Mouse (Mus musculus): ENCODE measurements around the gene Trir. TPM values are rescaled to one million over a fixed set of nuclear protein-coding genes. Genes with fewer than 3 reads are reported as not detected.

The Trir gene
- polyA plus RNA-seq, 1 experiment = 539 TPM

DNA sequence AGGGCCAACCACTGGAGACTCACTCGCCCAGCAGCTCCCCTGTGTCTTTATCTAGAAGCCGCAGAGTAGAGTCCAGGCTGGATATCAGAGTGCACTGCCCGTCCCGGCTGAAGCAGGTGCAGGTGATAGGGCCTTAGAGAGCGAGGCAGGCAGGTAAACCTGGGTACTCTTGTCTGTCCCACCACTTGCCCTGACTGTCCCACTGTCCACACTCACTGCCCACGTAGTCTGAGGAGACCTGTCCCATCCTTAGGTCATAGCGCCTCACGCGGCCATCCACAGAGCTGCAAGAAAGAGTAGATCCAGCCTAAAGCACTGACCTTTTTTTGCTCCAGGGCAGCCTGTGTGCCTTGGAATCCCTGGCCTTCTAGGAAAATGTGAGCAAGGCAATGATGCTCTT lies 49.4 kb downstream of the Trir start:
- TF ChIP-seq FLI1 (IDR thresholded peaks at IDR 0.05; ENCODE audit: low read length) (no peak), GATA1 (IDR thresholded peaks at IDR 0.05; ENCODE audit: borderline replicate concordance, low read length) (no peak)
- H3K27me3 ChIP-seq (replicated peaks) = no peaks in the 10 kb centered on the region
- H3K4me1 ChIP-seq = peaks cover 56% of the 10 kb centered on the region
- H3K4me3 ChIP-seq (replicated peaks) = no peak overlapping the region
- H3K9me3 ChIP-seq = no peaks in the 10 kb centered on the region
- peaks cover 62% of the 10 kb centered on the region for H3K36me3 ChIP-seq (replicated peaks; ENCODE audit: low read length)

DNA sequence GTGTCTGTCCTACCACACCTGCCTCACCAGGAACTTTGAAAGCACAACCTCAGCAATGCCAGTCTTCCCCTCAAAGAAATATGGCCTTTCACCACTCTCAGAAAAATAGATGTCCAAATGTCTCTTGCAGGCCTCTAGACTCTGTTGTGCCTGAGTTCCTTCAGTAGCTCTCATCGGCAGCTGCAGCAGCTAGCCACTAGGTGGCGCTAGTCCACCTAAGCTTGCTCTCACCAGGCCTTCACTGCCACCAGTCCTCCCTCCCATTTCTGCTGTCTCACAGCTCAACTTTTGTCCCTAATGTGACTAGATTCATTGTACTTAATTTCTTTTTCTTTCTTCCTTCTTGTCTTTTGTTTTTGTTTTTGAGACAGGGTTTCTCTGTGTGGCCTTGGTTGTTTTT lies 50.4 kb downstream of the Trir start:
- peaks cover 62% of the 10 kb centered on the region for H3K36me3 ChIP-seq (replicated peaks; ENCODE audit: low read length)
- no peaks in the 10 kb centered on the region for H3K9me3 ChIP-seq
- peaks cover 63% of the 10 kb centered on the region for H3K4me1 ChIP-seq
- H3K4me3 ChIP-seq (replicated peaks) = no peak overlapping the region
- TF ChIP-seq FLI1 (IDR thresholded peaks at IDR 0.05; ENCODE audit: low read length) = no peak
- TF ChIP-seq GATA1 (IDR thresholded peaks at IDR 0.05; ENCODE audit: borderline replicate concordance, low read length) = no peak
- H3K27me3 ChIP-seq (replicated peaks) = no peaks in the 10 kb centered on the region

Other genes with a start within 250 kb of the Trir start
- gene Nfix, start 226.5 kb upstream of the Trir start, polyA plus RNA-seq (2012; ENCODE audit: insufficient read depth, low replicate concordance) = 18.4 and 27.4 TPM in 2 replicates
- 3.1 TPM in 1 of 2 replicates, not detected in the other for gene Dand5, start 204.0 kb upstream of the Trir start, polyA plus RNA-seq (2012; ENCODE audit: insufficient read depth, low replicate concordance)
- gene Gadd45gip1, start 195.3 kb upstream of the Trir start, polyA plus RNA-seq (2012; ENCODE audit: insufficient read depth, low replicate concordance) = 37.4 and 49.3 TPM in 2 replicates
- 338 and 623 TPM in 2 replicates for gene Rad23a, start 186.2 kb upstream of the Trir start, polyA plus RNA-seq (2012; ENCODE audit: insufficient read depth, low replicate concordance)
- gene Calr, start 179.9 kb upstream of the Trir start, polyA plus RNA-seq (2012; ENCODE audit: insufficient read depth, low replicate concordance) = 235 and 510 TPM in 2 replicates
- gene Farsa, start 169.8 kb upstream of the Trir start, polyA plus RNA-seq (2012; ENCODE audit: insufficient read depth, low replicate concordance) = 30.7 and 64.8 TPM in 2 replicates
- gene Syce2, start 154.7 kb upstream of the Trir start, polyA plus RNA-seq (2012; ENCODE audit: insufficient read depth, low replicate concordance) = 24.3 and 63.0 TPM in 2 replicates
- gene Gcdh, start 132.9 kb upstream of the Trir start, polyA plus RNA-seq (2012; ENCODE audit: insufficient read depth, low replicate concordance) = 13.9 and 24.1 TPM in 2 replicates
- gene Klf1, start 124.9 kb upstream of the Trir start, polyA plus RNA-seq (2012; ENCODE audit: insufficient read depth, low replicate concordance) = 7.9 and 11.9 TPM in 2 replicates
- 3.5 and 13.5 TPM in 2 replicates for gene Dnase2a, start 118.3 kb upstream of the Trir start, polyA plus RNA-seq (2012; ENCODE audit: insufficient read depth, low replicate concordance)
- 0.20 TPM in 1 of 2 replicates, not detected in the other for gene Mast1, start 89.5 kb upstream of the Trir start, polyA plus RNA-seq (2012; ENCODE audit: insufficient read depth, low replicate concordance)
- gene Rtbdn, start 79.8 kb upstream of the Trir start, polyA plus RNA-seq (2012; ENCODE audit: insufficient read depth, low replicate concordance) = not detected in 2 replicates
- not detected in 2 replicates for gene Gm49661, start 57.4 kb upstream of the Trir start, polyA plus RNA-seq (2012; ENCODE audit: insufficient read depth, low replicate concordance)
- 68.6 and 73.1 TPM in 2 replicates for gene Prdx2, start 57.2 kb upstream of the Trir start, polyA plus RNA-seq (2012; ENCODE audit: insufficient read depth, low replicate concordance)
- gene Rnaseh2a, start 57.1 kb upstream of the Trir start, polyA plus RNA-seq (2012; ENCODE audit: insufficient read depth, low replicate concordance) = 248 and 286 TPM in 2 replicates
- gene Junb, start 48.1 kb upstream of the Trir start, polyA plus RNA-seq (2012; ENCODE audit: insufficient read depth, low replicate concordance) = 743 and 797 TPM in 2 replicates
- 7.3 and 8.9 TPM in 2 replicates for gene Hook2, start 36.2 kb upstream of the Trir start, polyA plus RNA-seq (2012; ENCODE audit: insufficient read depth, low replicate concordance)
- gene Best2, start 12.3 kb upstream of the Trir start, polyA plus RNA-seq (2012; ENCODE audit: insufficient read depth, low replicate concordance) = 0.27 TPM in 1 of 2 replicates, not detected in the other
- gene Asna1, start 1.5 kb upstream of the Trir start, polyA plus RNA-seq (2012; ENCODE audit: insufficient read depth, low replicate concordance) = 103 and 181 TPM in 2 replicates
- gene Tnpo2, start 10.1 kb downstream of the Trir start, polyA plus RNA-seq (2012; ENCODE audit: insufficient read depth, low replicate concordance) = 5.1 and 5.3 TPM in 2 replicates
- 14.6 and 15.5 TPM in 2 replicates for gene Fbxw9, start 33.2 kb downstream of the Trir start, polyA plus RNA-seq (2012; ENCODE audit: insufficient read depth, low replicate concordance)
- gene Gm5741, start 41.2 kb downstream of the Trir start, polyA plus RNA-seq (2012; ENCODE audit: insufficient read depth, low replicate concordance) = 8.7 TPM in 1 of 2 replicates, not detected in the other
- gene Dhps, start 44.9 kb downstream of the Trir start, polyA plus RNA-seq (2012; ENCODE audit: insufficient read depth, low replicate concordance) = 43.5 and 103 TPM in 2 replicates
- gene Wdr83os, start 53.9 kb downstream of the Trir start, polyA plus RNA-seq (2012; ENCODE audit: insufficient read depth, low replicate concordance) = 8.8 and 10.6 TPM in 2 replicates
- gene Wdr83, start 54.5 kb downstream of the Trir start, polyA plus RNA-seq (2012; ENCODE audit: insufficient read depth, low replicate concordance) = 19.7 TPM in 1 of 2 replicates, not detected in the other
- gene Man2b1, start 56.4 kb downstream of the Trir start, polyA plus RNA-seq (2012; ENCODE audit: insufficient read depth, low replicate concordance) = 3.8 and 26.4 TPM in 2 replicates
- gene Zfp791, start 96.3 kb downstream of the Trir start, polyA plus RNA-seq (2012; ENCODE audit: insufficient read depth, low replicate concordance) = not detected in 2 replicates
- not detected in 2 replicates for gene Cks1brt, start 125.1 kb downstream of the Trir start, polyA plus RNA-seq (2012; ENCODE audit: insufficient read depth, low replicate concordance)
- gene Olfr371, start 199.2 kb downstream of the Trir start, polyA plus RNA-seq (2012; ENCODE audit: insufficient read depth, low replicate concordance) = not detected in 2 replicates

Data from megakaryocyte, embryonic 14.5 days (primary cell).